Mouse (Mus musculus) heart, adult 8-10 months (tissue): Measurements from ENCODE around the gene Actrt2. TPM values are rescaled to one million over a fixed set of nuclear protein-coding genes. Genes with fewer than 3 reads are reported as not detected.
A peak's percentile ranks its signal among the peaks of the same experiment; 100 is the strongest.

Source experiments
- DNase-seq: peaks from one replicate; pipeline ENCODE4 v3.0.0; 2022; ENCODE audit warnings: low spot score
- total RNA-seq, 4 experiments: library from RNA; stranded (reverse); gene quantifications; 2 replicates each; pipeline ENCODE4 v1.2.4; 2022

The Actrt2 gene
- total RNA-seq, 4 experiments from 2014 or later, result not detected

DNA sequence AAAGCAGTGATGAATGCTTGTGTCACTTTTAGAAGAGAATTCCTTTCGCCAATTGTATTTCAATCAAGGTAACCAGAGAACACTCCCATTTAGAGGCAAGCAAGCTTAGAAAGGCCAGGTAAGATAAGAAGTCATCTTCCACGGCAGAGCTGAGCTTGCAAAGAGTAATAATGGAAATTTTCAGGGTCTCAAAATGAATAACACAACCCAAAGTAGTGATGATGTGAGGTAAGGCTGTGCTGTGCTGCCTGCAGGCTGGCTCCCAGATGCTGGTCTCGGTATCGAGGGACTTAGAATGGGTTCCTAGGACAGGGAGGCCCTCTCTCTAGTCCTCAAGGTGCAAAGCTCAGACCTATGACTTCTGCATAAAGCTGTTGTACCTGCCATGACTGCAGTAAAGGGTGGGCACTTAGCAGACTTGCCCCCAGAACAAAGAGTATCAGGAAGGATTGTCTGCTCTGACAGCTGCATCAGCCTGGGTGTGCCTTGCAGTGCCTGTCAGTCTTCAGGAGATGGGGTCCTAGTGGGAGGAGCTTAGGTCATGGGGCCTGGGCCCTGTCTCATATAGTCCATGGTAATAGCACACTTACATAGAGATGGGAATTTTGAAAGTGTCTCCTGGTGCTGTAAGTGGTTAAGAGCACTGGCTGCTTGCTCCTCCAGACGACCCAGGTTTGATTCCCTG is 15.5 kb upstream of the Actrt2 start:
- DNase-seq, result no peak

DNA sequence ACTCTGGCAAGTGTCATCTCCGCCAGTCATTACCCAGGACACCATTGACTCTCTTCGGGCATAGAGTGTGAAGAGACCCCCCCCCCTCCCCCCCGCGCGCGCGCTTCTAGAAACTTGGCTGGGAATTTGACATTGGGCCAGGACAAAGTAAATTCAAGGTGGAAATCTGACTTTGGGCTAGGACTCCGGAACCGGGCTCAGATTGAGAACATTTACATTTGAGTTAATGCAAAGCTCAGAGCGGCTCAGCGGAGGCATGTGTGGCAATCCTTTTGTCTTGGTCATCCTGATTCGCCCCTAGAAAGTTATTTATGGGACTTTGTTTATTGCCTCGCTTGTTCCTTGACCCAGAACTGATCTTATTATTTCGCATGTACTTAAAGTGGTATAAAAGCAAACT is 14.6 kb upstream of the Actrt2 start:
- DNase-seq, result no peak

DNA sequence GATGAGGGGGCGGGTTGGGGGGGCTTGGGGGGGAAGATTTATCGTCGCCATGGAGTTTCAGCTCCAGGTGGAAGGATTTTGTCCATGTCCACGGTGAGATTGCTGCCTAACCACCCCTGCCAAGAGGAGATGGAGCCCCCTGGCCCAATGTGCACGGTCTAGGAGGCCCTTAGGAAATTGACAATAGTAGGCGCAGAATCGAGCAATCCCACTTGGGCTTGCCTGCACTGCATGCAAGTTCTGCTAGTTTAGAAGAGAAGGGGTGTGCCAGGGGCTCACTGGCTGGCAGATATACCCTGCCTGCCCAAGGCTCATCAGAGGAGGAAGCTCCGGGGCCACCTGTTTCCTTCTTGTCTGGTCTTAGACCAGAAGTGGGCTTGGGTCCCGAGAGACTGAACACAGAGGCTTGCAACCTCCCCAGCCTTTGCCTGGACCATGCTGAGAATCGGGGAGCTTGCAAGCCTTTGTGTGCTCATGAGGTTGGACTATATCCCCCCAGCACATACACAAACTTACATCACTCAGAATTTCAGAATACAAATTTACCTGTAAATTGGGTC is 7.9 kb upstream of the Actrt2 start:
- no peak for DNase-seq

DNA sequence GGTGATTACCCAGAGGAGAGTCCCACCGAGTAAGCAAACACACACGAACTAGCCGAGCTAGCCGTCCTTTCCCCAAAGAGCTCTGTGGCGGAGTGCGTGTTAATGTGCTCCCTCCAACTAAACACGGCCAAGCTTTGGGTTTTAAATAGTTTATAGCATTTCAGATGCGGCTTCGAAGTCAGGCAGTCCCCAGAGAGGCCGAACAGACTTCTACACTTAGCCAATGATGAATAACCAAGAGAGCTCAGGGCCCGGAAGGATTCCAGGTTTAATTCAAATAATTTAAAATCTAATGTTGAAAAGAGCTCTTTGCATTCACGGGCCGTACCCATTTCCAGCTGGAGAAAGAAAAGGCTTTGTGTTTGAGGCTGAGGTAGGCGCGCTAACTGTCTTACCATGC is 7.3 kb upstream of the Actrt2 start:
- DNase-seq, result no peak

DNA sequence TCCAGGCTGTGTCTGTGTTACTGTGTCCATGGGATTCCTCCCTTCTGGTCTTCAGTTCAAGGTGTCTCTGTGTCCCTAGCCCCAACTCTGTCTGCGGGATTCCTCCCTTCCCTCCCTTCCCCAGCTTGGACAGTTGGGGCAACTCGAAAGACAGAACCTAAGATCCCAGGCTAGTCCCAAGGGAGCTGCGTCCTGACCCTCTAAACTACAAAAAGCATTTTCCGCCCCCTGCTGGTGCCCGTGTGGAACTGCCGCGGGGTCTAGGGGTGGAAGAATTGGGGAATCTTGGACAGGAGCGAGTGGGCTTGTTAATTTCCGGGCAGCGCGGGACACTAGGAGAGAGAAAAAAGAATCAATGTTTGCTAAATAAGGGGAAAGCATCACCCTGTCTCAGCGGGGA is 6.9 kb upstream of the Actrt2 start:
- peak; percentile 35 for DNase-seq

DNA sequence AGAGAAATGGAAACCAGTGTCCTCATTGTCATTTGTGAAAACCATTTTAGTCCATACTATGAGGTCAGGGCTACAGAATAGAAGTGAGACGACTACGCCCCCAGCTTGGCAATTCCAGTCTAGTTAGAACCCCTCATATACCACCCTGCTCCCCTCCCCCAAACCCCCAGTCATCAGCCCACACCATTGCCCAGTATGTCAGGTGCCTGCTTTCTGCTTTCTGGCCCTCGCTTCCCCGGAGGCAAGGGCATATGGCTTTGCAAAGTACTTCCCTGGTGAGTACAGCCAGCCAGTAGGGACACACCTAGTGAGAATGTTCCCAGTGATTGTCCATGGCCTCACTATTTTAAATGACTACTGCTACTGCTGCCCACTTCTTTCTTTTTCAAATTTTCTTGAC is 6.3 kb upstream of the Actrt2 start:
- no peak for DNase-seq

DNA sequence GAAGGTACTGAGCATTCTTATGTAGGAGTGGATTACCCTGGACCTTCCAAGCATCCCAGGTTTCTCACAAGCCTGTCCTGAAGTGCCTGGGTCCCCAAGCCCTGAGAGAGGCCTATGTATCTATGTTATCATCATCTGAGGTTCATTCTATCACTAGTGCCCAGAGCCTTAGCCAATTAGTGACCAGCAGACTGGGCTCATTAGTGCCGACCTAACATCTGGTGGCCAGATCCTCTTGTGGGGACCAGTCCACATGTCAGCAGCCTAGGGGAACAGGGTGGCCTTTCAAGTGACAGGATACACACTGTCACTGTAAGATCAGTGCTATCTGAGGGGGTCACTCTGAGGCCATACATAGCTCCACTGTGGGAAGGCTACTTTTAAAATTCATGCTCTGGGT is 4.4 kb upstream of the Actrt2 start:
- no peak for DNase-seq

DNA sequence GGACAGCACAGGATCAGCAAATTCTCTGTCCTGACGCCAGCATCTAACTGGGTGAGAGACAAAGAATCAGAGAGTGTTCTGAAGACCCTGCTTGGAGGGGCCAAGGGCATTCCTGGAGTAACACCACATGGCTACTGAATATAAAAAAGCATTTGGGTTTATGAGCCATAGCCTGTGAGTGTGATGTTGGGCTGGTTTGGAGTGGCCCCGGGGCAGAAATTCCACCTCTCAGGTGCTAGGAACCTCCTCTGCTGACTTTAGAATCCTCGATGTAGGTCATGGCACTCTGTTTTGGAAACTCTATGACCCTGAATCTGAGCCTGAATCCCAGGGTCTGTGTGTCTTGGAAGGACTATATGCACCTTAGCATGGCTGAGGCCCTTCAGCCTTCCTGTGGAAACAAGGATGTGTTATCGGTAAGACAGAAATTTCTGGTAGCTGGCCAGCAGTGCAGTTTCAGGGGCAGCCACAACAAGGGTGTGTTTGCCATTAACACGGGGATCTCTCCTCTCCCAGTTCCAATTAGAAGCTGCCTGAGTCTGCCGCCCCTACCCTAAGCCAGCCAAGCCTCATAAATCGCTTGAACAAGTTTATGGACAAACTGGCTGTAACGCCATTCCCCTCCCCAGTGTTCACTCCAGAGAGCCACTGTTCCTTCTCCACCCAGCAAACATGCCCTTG is 3.7 kb upstream of the Actrt2 start:
- DNase-seq, result no peak

DNA sequence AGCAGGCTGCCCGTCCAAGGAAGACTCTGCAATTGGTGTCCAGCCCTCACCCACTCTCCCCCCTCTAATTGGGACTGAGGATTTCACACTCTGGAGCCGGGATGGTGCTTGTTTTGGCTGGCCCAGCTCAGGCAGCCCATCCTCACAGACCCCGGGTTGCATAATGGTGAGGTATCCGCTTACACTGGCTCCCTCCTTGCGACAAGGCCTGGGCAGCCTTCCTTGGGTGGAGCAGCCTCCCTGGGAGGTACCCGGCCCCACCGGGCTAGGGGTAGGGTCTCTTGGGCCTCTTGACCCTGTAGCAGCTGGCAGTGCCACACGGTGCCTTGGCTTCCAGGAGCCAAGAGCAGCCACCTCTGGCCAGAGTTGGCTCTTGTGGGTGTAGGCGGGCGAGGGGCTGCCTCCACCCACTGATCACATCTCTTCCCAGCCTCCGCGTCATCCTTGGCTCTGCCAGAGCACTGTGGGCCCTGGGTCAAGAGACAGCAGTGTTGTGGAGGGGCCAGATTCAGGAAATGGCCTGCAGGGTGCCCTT is 4.9 kb downstream of the Actrt2 start:
- no peak for DNase-seq

DNA sequence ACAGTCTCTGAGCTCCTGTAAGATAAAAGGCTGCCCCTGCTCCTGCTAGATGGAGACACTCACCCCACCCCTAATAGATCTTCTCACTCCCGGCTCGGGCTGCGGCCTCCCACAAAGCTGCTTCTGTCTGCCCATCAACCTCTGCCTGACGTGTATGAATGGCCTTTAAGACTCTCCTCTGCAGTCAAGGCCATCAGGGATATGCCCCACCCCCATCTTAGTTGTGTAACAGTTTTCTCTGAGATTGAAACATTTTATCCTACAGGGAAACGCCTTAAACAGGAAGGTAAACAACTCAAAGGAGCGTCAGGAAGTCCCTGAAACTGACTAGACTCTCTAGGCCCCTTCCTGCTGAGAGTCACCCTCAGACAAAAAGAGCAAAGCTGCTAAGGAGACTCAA is 6.4 kb downstream of the Actrt2 start:
- DNase-seq, result no peak

DNA sequence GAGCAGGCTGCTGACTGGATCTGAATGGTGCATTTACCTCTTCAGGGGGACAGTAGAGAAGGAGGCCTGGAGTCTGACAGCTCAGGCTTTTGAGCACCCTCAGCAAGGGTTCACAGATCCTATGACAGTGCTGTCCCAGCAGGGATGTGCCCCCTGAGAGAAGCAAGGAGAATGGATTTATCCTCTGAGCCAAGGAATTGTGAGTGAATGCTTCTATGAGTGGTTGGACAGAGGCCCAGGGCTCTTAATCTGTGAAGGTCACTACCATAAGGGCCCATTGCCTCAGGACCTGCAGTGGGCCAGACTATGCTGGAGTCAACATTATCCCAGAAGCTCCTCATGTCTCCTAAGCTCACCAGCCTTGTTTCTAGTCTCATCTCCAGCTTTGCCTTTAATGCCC is 7.6 kb downstream of the Actrt2 start:
- DNase-seq, result no peak

DNA sequence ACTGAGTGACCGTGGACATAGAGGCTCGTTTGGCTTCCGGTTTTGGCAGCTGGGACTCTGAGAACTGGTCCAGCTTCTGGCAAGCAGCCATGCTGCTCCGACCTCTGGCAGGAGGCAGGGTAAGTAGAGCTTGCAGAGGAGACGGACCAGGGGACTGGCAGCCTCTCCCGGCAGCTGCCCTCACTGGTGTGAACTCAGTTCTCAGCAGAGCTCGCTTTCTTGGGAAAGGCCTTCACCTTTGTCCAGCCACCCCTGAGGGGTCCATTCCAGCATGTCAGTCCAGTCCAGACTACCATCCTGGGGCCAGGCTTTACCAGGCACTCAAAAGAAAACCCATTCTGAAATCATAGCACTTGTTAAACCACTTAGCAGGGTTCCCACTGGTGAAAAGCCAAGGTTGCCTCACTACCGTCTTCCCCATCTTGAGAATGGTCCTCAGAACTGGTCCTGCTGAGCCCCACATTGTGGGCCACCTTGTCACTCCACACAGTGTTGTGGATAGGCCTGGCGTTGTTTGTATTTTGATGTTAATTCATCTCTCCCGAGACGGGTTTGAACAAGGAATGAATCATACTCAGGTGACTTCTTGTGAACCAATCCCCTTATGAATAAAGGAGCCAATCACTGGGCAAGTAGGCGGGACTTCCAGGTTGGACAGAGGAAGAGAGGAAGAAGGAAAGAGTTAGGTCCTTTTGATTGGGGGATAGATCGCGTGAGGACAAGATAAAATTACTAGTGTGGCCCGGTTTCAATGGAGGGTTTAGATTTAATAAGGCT is 12.3 kb downstream of the Actrt2 start:
- no peak for DNase-seq

DNA sequence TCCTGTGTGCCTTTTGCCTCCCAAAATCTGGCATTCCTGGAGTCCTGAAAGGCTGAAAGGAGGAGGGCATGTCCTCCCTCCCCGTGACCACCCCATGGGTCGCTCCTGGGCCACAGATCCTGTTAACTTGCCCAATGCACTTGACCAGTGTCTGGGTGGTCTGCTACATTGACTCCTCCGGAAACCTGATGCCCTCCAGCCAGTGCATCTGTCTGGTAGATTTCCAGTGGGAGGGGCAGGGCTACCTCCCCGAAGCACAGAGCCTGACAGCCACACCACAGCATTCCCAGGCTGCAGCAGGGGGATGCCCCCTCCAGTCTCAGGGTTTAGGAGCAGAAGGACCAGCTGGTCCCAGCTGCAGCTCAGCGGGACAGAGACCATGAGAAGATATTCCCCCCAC is 15.2 kb downstream of the Actrt2 start:
- DNase-seq, result no peak

DNA sequence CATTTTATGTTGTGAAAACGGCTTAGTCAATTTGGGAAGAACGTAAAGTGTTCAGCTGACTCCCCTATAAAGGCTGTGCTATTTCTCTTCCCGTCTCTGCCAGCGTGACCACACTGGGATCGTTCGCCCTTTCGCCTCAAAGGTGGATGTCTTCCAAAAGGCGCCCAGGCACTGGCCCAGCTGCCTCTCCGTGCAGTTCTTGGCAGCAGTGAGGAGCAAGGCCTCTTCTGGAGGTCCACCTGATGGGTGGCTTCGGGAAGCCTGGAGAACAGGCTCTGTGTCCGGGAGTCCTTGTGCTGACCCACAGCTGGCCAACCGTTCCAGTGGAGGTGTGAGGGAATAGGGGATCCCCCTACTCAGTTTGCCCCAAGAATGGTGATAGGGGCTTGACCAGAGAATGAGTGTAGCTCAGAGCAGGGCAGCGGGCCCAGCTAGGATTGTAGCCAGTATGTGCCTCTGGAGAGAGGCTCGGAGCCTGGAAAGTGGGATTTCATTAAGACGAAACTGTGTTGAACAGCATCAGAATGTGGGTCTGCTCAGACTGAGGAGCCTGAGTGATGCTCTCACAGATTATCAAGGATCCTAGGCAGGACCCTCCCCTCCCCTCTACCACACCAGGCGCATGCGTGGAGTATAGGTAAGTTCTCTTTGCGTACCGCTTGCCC is 18.5 kb downstream of the Actrt2 start:
- DNase-seq, result peak; percentile 66

DNA sequence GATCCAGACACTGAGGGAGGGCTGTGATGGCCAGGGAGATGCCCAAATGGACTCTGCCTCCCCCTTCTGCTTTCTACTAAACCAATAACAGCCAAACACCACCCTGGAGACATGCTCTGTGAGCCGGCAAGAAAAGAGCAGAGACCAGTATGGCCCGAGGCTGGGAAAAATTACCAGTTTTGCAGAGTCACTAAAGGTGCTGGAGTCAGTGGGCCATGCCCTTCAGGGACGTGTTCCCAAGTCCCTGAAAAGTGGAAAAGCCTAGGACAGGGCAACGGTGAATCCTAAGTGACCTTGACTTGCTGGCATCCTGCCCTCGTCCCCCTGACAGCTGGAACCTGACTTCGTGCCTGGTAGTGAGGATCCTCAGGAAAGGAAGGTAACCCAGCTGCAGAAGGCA is 25.2 kb downstream of the Actrt2 start:
- DNase-seq, result no peak

DNA sequence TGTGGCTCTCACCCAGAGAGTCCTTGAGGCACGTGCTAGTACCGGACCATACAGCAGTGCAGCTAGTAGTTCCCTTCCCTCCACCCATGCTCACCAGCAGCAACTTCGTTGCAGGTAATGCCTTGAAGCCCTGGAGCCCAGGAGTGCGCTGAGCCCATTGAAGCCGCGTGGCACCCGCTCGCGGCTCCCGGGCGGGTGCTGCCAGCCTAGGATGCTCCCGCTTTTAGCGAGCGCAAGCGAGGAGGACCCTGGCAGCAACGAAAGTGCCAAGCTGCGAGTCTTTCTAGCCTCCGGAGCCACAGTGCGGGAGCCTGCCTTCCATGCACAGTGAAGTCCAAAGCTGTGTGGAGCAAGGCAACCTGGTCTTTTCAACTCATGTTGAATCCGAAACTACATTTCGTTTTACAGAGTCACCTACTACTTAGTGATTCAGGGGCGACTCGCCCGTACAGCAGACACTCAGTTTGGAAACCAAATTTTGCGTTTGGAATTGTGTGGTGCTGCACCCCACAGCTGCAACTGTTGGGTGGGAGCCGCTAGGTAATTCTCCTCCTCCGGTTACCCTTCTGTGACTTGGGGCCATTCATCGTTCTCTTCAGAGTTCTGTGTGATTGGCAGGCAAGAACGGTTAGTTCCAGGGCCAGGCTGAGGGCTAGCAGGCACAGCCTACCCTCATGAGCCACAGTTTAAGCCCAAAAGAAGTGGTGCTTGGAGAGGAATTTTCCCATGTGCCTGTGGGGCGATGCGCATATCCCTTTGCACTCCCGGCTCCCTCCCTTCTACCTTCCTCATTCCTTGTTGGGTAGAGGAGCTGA is 26.2 kb downstream of the Actrt2 start:
- no peak for DNase-seq

DNA sequence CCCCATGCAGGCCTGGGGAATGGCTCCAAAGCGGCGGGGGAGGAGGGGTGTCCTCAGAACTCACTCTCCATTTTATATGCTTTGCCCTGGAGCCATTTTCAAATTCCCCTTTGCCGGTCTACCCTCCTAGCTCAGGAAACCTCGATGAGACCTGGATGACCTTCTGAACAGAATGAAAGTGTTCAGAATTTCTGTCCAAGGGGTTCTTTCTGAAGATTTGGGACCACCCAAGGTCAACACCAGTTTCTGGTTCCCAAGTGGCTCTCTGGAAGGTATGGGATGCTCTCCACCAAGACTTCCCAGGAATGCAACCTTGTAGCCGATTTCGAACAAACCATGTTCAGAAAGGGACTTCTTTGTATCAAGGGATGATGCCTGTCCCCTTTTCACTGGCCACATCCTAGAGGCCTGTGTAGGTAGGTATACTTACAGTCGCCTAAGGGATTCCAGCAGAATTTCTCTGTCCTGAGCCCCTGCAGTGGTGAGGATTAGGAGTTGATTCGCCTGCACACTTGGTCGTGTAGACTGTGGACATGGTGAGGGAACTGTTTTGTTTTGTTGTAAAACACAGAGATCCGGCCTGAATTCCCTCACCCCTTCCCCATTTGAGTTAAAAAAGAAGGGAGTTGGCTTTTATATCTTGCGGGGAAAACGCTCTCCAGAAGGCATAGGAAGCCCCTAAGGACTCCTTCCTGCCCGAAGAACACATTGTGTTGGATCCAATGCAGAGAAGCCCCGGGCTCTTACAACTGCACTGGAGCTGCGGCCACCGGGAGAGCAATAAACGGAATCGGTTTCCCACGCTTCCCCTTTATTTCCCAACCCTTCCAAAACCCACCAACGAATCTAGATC is 27.0 kb downstream of the Actrt2 start:
- no peak for DNase-seq

DNA sequence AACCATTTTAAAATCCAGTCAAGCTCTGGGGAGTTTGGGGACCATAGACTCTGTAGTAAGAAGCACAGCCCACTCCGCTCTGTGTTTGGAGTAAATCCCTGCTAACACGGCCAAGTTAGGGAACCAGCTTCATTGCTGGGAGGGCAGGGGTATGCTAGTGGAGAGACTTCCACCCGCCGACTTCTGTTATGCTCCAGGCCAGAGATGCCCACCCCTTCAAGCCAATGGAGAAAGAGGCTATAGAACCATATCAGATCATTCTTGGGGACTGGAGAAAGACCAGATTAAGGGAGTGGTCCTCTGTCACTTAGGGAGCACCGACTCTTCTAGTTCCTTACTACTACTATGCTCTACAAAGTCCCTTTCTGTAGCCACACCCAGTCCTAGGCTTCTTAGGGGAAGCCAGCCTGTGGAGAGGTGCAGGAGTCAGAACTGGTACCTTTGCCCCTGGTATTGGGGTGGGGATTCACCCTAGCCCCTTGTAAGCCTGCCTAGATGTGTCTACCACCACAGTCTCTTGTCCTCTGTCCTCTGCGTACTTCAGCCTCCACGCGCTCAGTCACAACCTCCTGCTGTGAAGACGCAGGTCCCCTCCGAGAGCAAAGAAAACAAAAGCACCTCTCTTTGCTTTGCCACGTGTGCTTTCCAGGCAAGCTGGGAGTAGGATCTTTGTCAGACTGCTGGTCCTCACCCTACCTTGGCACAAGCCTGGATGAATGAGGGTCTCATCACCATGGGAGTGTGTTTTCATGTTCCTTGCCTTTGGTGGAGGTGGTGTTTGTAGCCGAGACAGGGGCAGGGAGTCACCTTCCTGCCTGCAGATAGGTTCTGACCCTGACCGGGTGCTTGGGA is 27.9 kb downstream of the Actrt2 start:
- DNase-seq, result no peak

DNA sequence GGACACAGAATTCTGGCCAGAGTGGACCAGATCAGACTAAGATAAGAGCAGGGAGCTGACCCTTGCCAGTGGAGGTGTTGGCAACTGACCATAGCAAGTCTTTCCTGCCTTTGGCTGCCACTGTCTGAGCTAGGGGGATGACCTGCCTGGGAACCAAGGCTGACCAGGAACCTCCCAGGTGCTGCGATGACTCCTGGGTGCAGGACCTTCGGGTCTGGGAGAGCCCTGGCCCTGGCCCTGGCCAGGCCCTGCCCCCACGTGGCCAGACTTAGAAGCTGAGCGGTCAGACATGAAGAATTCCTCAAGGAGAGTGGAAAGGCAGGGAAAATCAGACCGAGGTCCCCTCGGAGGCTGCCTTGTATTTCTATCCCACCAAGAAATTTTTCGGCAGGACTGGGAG is 28.5 kb downstream of the Actrt2 start:
- no peak for DNase-seq
